11 mouse cellular contexts compared by ENCODE assay signal in the genomic region with DNA sequence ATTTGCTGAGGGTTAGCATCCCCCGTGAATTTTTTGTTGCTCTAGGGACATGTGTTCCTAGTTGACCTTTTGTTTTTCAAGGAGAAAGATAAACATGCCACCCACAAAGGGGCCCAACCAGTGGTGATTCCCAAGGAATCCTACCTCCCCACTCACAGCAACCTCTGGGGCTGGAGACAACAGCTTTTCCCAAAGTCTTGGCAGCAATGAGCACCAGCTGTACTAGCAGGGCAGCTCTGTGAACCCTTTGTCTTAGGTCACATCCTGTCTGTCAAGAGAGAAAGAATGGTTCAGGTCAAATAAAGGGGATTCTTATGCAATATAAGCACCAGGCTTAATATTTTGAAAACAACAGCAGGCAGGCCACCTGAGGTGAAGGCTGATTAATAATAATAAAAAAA.
A peak's percentile ranks its signal among the peaks of the same experiment; 100 is the strongest.
DNase-seq lines count a peak whose midpoint lies in the region; ATAC-seq and TF ChIP-seq lines count a peak whose summit lies in the region.
"Had no signal": no experiment of that assay in that cellular context is flagged by ENCODE, and none has a peak within 500 bp of the region (broad histone marks: within the 10 kb centered on the region; RNA-seq: fewer than 3 reads in every experiment).

No protein-coding gene starts in this region.

- H3K27me3 ChIP-seq in forebrain, embryonic 10.5 days (ENCODE audit: poor library complexity, severe bottlenecking): no peaks in the 10 kb centered on the region
- no peaks in the 10 kb centered on the region for H3K27me3 ChIP-seq in forebrain, postnatal 0 days (ENCODE audit: insufficient read depth, low read length)
- H3K27me3 ChIP-seq in C2C12 (ENCODE audit: control insufficient read depth, insufficient read depth, insufficient read length): no peaks in the 10 kb centered on the region
- H3K27me3 ChIP-seq: forebrain, embryonic 13.5 days; hindbrain, embryonic 15.5 days; midbrain, embryonic 12.5 days had no signal

- H3K79me2 ChIP-seq in C2C12 (ENCODE audit: control insufficient read depth, insufficient read depth): no peaks in the 10 kb centered on the region

- H3K9me3 ChIP-seq in forebrain, embryonic 10.5 days: no peaks in the 10 kb centered on the region
- no peaks in the 10 kb centered on the region for H3K9me3 ChIP-seq in forebrain, postnatal 0 days (ENCODE audit: low read length)
- H3K9me3 ChIP-seq: forebrain, embryonic 13.5 days; hindbrain, embryonic 15.5 days; midbrain, embryonic 12.5 days had no signal

- no peaks in the 10 kb centered on the region for H3K36me3 ChIP-seq in forebrain, embryonic 10.5 days (replicated peaks)
- no peaks in the 10 kb centered on the region for H3K36me3 ChIP-seq in forebrain, postnatal 0 days (ENCODE audit: insufficient read depth)
- H3K36me3 ChIP-seq in C2C12 (ENCODE audit: control insufficient read depth, insufficient read depth): no peaks in the 10 kb centered on the region
- H3K36me3 ChIP-seq: hindbrain, embryonic 15.5 days; midbrain, embryonic 12.5 days had no signal

- ATAC-seq in forebrain, postnatal 0 days: no peak
- ATAC-seq: forebrain, embryonic 13.5 days had no signal

- WGBS in forebrain, embryonic 10.5 days: 58% methylated on average over 1 of the region's 1 CpGs
- WGBS in forebrain, postnatal 0 days: 60% methylated on average over 1 of the region's 1 CpGs

- peak; percentile 31 for DNase-seq in forebrain, embryonic 10.5 days (ENCODE audit: extremely low spot score, low spot score)
- no peak for DNase-seq in forebrain, postnatal 0 days
- peak; percentile 29 to 51 for DNase-seq in heart, postnatal 10 days
- DNase-seq in lung, postnatal 10 days: peak; percentile 25
- DNase-seq in frontal cortex, adult 2 months (ENCODE audit: extremely low spot score in 1 of 2, low spot score in 1 of 2): no peak
- DNase-seq in layer of hippocampus, postnatal 25 days (ENCODE audit: extremely low spot score in 1 of 2, low spot score in 1 of 2): no peak
- no peak for DNase-seq in layer of hippocampus, adult 9-11 months

- intact Hi-C loops in heart, postnatal 10 days (cut with DNase I): no loop called here

- H3K4me1 ChIP-seq in forebrain, embryonic 10.5 days: 0 out of 2 replicates have a peak, but pooled peaks cover 4% of the 10 kb centered on the region
- no peaks in the 10 kb centered on the region for H3K4me1 ChIP-seq in forebrain, postnatal 0 days (ENCODE audit: insufficient read depth)
- H3K4me1 ChIP-seq: forebrain, embryonic 13.5 days; hindbrain, embryonic 15.5 days; midbrain, embryonic 12.5 days had no signal

- no peaks in the 10 kb centered on the region for H3K79me3 ChIP-seq in C2C12 (ENCODE audit: low read depth)

- H3K4me2 ChIP-seq in forebrain, postnatal 0 days (ENCODE audit: low read depth): no peak overlapping the region
- H3K4me2 ChIP-seq: forebrain, embryonic 13.5 days; hindbrain, embryonic 15.5 days; midbrain, embryonic 12.5 days had no signal

- peak overlapping the region; percentile 15; the same call in 1 of the 2 replicates for H3K27ac ChIP-seq in forebrain, embryonic 10.5 days
- H3K27ac ChIP-seq in forebrain, postnatal 0 days (ENCODE audit: low read depth, low read length): no peak overlapping the region
- H3K27ac ChIP-seq: forebrain, embryonic 13.5 days; hindbrain, embryonic 15.5 days; midbrain, embryonic 12.5 days had no signal

- no peak overlapping the region for H3K4me3 ChIP-seq in forebrain, embryonic 10.5 days
- no peak overlapping the region for H3K4me3 ChIP-seq in forebrain, postnatal 0 days (ENCODE audit: low read depth, low read length)
- H3K4me3 ChIP-seq in C2C12 (ENCODE audit: insufficient read depth, poor library complexity, severe bottlenecking): no peak overlapping the region
- H3K4me3 ChIP-seq: forebrain, embryonic 13.5 days; hindbrain, embryonic 15.5 days; midbrain, embryonic 12.5 days had no signal

- TF ChIP-seq CTCF in forebrain, postnatal 0 days (IDR thresholded peaks at IDR 0.05; ENCODE audit: low read depth): no peak
- no peak for TF ChIP-seq CTCF in C2C12 (IDR thresholded peaks at IDR 0.05; ENCODE audit: control insufficient read depth, insufficient read depth, insufficient read length)

- H3ac ChIP-seq in C2C12 (ENCODE audit: control insufficient read depth, insufficient read length, low read depth): no peak overlapping the region

- no peak overlapping the region for H3K9ac ChIP-seq in forebrain, postnatal 0 days
- H3K9ac ChIP-seq: forebrain, embryonic 13.5 days; hindbrain, embryonic 15.5 days; midbrain, embryonic 12.5 days had no signal

TF ChIP-seq in C2C12, 6 proteins besides CTCF, POLR2A, EP300 and RAD21:
- TF ChIP-seq CEBPB (IDR thresholded peaks at IDR 0.05; ENCODE audit: low read depth): peak; percentile 28
- TF ChIP-seq USF1 (IDR thresholded peaks at IDR 0.05; ENCODE audit: low read depth): no peak

Comparison
In these comparisons a context has a peak if more than half of its experiments do, and no peak if none do; other contexts are left out.
1. DNase-seq: peak in forebrain, embryonic 10.5 days (single experiment), heart, postnatal 10 days (2 of 2) and lung, postnatal 10 days (single experiment); none in forebrain, postnatal 0 days (single experiment), frontal cortex, adult 2 months (0 of 2), layer of hippocampus, postnatal 25 days (0 of 2) and layer of hippocampus, adult 9-11 months (single experiment).